8 mouse cellular contexts compared by ENCODE assay signal in the genomic region with DNA sequence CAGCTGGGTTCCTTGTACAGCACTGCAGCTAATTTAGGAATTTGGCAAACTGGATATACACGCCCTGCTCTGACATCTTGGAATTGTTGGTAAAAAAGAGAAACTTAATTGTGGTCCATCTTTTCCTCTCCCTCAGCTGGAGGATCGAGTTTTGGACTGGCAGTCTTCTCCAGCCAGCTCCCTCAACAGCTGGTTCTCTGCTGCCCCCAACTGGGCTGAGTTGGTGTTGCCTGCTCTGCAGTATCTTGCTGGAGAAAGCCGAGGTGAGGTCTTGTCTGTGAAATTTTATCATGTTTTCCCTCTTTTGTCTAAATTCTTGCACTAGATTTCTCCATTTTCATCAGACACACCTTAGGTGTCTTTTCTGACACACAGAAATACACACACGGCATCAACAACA. TPM values are rescaled to one million over a fixed set of nuclear protein-coding genes. Genes with fewer than 3 reads are reported as not detected.
DNase-seq lines count a peak whose midpoint lies in the region; ATAC-seq and TF ChIP-seq lines count a peak whose summit lies in the region.

No protein-coding gene starts in this region.

- ATAC-seq in common myeloid progenitor, adult 5-6 weeks (replicated peaks; ENCODE audit: low read depth, poor library complexity, severe bottlenecking) = peak; percentile 85

- WGBS in liver, adult 2 months = 53% methylated on average over 4 of the region's 4 CpGs

- H3K4me1 ChIP-seq in liver, adult 2 months (ENCODE audit: control insufficient read depth, insufficient read depth, low read length) = no peaks in the 10 kb centered on the region

- no peaks in the 10 kb centered on the region for H3K27me3 ChIP-seq in liver, adult 2 months (ENCODE audit: control insufficient read depth, insufficient read depth, low read length)

- H3K4me3 ChIP-seq in liver, adult 2 months (ENCODE audit: insufficient read depth, low read depth, low read length) = no peak overlapping the region

- no peak for TF ChIP-seq POLR2A in liver, adult 2 months (IDR thresholded peaks at IDR 0.05; ENCODE audit: extremely low read depth, insufficient read depth, low read length)

- no peak overlapping the region for H3K9ac ChIP-seq in liver, adult 2 months (ENCODE audit: low read depth, low read length)

- intact Hi-C loops in heart, postnatal 14 days (cut with DNase I) = loop anchor here (5.0 kb wide), 1 partner anchor 248 kb away; no protein-coding TSS in a partner anchor

- DNase-seq in layer of hippocampus, adult 18-20 months (ENCODE audit: low spot score in 2 of 2) = peak; percentile 26 to 71
- DNase-seq in layer of hippocampus, adult 9-11 months = no peak
- peak; percentile 70 for DNase-seq in R1 (ENCODE audit: low read depth, low spot score)
- peak; percentile 73 to 85 for DNase-seq in heart, postnatal 14 days
- DNase-seq in liver, adult 2 months (ENCODE audit: extremely low read depth, low read depth, low spot score) = peak; percentile 16
- DNase-seq in retina, postnatal 7 days (ENCODE audit: low read depth, low spot score) = peak; percentile 47
- peak; percentile 73 for DNase-seq in urinary bladder, postnatal 25 days (ENCODE audit: low spot score)

- peak; percentile 92 for TF ChIP-seq CTCF in liver, adult 2 months (IDR thresholded peaks at IDR 0.05; ENCODE audit: low read depth, low read length)

- peaks cover 72% of the 10 kb centered on the region for H3K36me3 ChIP-seq in liver, adult 2 months (ENCODE audit: control insufficient read depth, insufficient read depth, low read length)

- no peaks in the 10 kb centered on the region for H3K79me2 ChIP-seq in liver, adult 2 months (ENCODE audit: control insufficient read depth, insufficient read depth, low read length)

- H3K27ac ChIP-seq in liver, adult 2 months (replicated peaks; ENCODE audit: insufficient read depth, low read depth, low read length) = no peak overlapping the region

RNA-seq across cellular contexts. Expression of a gene that starts 14.4 kb away (rescaled TPM):
- 10 to 100 TPM; 27.9 to 28.6 TPM for total RNA-seq in layer of hippocampus, adult 18-20 months (2021)
- total RNA-seq in common myeloid progenitor, adult 5-6 weeks (2017) = 25.0 and 29.0 TPM in 2 replicates
- 10 to 100 TPM; 13.1 TPM for total RNA-seq in heart, postnatal 14 days (2021)
- 6.6 and 8.6 TPM in 2 replicates for total RNA-seq in liver, adult 2 months (2014; rRNA removed)
- polyA plus RNA-seq in liver, adult 2 months (2012; rRNA removed) = 5.6 and 8.2 TPM in 2 replicates
